Mouse (Mus musculus): Measurements from ENCODE around the gene Gm5089. TPM values are rescaled to one million over a fixed set of nuclear protein-coding genes. Genes with fewer than 3 reads are reported as not detected.

Gene Gm5089
- polyA plus RNA-seq, 1 experiment from 2014 or later = not detected

DNA sequence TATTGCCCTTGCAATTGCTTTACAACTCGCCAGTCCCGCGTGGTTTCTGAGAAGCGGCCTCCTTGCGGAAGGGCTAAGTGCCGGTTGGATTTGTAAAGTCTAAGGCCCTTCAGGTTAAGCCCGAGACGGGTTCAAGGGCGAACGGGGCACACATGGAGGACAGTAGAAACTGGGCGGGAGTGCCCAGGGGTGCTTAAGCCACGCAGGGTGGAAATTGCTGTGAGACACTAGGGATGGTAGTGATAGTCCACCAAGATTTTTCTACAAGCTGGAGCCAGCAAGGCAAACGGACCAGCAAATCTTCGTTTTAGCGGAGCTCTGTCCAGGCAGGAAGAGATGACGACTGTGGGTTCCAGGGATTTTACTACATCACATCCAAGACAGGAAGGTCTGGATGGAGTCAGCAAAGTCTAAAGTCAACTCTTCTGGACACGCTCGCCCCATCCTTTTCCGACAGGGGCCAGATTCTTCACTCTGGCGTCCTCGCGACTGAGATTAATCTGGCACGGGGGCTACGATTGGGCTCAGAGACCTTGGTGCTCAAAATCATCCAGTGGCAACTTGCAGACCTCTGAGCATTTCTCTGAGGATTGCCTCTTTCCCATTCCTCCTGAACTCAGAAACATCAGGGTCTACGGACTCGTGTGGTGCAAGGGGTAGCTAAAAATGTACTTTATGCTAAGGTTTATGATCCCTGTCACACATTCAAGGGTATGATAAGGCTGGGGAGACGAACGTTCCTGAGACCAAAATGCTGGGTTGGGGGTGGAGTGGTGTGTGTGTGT lies 18.2 kb upstream of the Gm5089 start:
- no peak for ATAC-seq
- no peak overlapping the region for H3K9ac ChIP-seq (replicated peaks; ENCODE audit: low read depth)
- 0 out of 2 replicates have a peak, but pooled peaks cover 7% of the 10 kb centered on the region for H3K4me1 ChIP-seq (ENCODE audit: insufficient read depth, low read depth, low read length)
- H3K36me3 ChIP-seq (ENCODE audit: insufficient read depth, low read length) = no peaks in the 10 kb centered on the region
- TF ChIP-seq CTCF (IDR thresholded peaks at IDR 0.05) (no peak), EP300 (IDR thresholded peaks at IDR 0.05) (no peak)
- H3K4me3 ChIP-seq (ENCODE audit: low read depth, low read length) = no peak overlapping the region
- peaks cover 98% of the 10 kb centered on the region for H3K27me3 ChIP-seq (replicated peaks; ENCODE audit: insufficient read depth, low read length)
- H3K27ac ChIP-seq (ENCODE audit: low read length) = no peak overlapping the region
- no peaks in the 10 kb centered on the region for H3K9me3 ChIP-seq (ENCODE audit: low read length)
- WGBS = 3% methylated on average over 28 of the region's 28 CpGs
- H3K4me2 ChIP-seq (replicated peaks; ENCODE audit: low read depth, low read length) = no peak overlapping the region
- DNase-seq (ENCODE audit: low spot score) = no peak

DNA sequence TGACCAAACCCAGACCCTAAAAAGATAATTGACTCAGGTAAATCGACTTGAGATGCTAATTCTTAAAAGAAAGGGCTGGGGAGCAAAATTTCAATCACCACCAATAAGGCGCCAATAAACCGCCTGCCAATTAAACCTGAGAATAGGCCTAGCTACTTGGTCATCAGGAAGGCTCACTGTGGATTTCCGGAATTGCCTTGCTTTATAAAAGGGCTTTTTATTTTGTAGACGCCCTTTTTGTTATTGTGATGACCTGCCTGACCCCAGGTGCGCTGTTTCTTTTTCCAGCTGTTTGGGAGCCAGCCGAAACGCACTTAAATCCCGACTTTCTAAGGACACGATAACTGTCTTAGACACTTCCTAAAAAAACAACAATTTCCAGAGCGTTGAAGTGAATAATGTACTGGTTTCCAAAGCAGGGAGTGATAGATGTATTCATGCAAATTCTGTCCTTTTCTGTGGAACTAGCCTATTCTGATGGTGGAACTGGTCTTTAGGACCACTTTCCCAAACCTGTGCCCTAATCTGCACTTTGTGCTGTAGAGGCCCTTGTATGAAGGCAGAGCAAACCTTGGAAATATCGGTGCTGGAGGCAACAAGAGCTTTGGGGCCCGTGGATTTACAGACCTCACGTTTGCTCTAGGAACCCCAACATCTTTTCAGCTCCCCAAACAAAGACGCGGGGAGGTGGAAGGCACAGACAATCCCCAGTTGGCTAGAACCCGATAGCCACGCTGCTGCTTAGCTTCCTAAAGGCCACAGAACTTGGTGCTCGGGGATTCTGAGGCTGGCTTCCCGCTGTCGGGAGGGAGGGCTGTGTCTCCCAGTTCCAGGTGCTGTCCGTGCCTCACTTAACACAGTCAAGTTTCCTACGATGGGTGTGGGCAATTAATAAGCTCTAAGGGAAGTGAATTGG lies 17.3 kb upstream of the Gm5089 start:
- no peak overlapping the region for H3K4me3 ChIP-seq (ENCODE audit: low read depth, low read length)
- WGBS = 7% methylated on average over 23 of the region's 23 CpGs
- H3K4me2 ChIP-seq (replicated peaks; ENCODE audit: low read depth, low read length) = no peak overlapping the region
- H3K27me3 ChIP-seq (replicated peaks; ENCODE audit: insufficient read depth, low read length) = peaks cover 98% of the 10 kb centered on the region
- H3K9me3 ChIP-seq (ENCODE audit: low read length) = no peaks in the 10 kb centered on the region
- DNase-seq (ENCODE audit: low spot score) (no peak), ATAC-seq (no peak)
- H3K36me3 ChIP-seq (ENCODE audit: insufficient read depth, low read length) = no peaks in the 10 kb centered on the region
- no peak for TF ChIP-seq CTCF (IDR thresholded peaks at IDR 0.05)
- TF ChIP-seq EP300 (IDR thresholded peaks at IDR 0.05) = no peak
- H3K27ac ChIP-seq (ENCODE audit: low read length) = no peak overlapping the region
- no peak overlapping the region for H3K9ac ChIP-seq (replicated peaks; ENCODE audit: low read depth)
- 0 out of 2 replicates have a peak, but pooled peaks cover 7% of the 10 kb centered on the region for H3K4me1 ChIP-seq (ENCODE audit: insufficient read depth, low read depth, low read length)

DNA sequence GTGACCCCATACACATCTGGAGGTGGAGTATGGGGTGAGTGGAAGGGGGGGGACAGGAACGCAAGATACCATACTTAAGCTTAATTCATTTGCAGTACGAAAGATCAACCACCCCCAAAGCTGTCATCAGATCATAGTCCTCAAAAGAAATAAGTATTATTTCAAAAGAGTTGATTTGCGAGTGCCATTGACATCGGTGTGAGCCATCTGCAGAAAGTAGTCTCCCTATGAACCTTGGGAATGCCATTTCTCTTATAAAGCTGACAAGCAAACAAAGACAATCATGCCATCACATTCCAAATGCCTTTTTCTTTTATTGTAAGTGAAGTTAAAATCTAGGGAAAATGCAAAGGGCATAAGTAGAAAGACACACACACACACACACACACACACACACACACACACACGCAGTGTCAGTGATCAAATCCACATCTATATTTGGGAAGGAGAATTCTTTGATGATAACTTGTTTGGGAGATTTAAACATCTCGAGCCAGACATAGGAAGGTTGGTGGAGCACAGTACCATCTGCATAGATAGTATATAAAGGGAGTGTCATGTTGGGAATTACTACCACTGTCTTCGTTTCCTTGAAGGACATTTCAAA lies 15.9 kb upstream of the Gm5089 start:
- Histone ChIP-seq H3K27ac (ENCODE audit: low read length) (no peak overlapping the region), H3K36me3 (ENCODE audit: insufficient read depth, low read length) (no peaks in the 10 kb centered on the region), H3K9ac (replicated peaks; ENCODE audit: low read depth) (no peak overlapping the region), H3K4me2 (replicated peaks; ENCODE audit: low read depth, low read length) (no peak overlapping the region), H3K9me3 (ENCODE audit: low read length) (no peaks in the 10 kb centered on the region), H3K4me3 (ENCODE audit: low read depth, low read length) (no peak overlapping the region), H3K27me3 (replicated peaks; ENCODE audit: insufficient read depth, low read length) (peaks cover 99% of the 10 kb centered on the region), H3K4me1 (ENCODE audit: insufficient read depth, low read depth, low read length) (0 out of 2 replicates have a peak, but pooled peaks cover 7% of the 10 kb centered on the region)
- WGBS = 57% methylated on average over 7 of the region's 7 CpGs
- no peak for DNase-seq (ENCODE audit: low spot score)
- no peak for ATAC-seq
- TF ChIP-seq CTCF (IDR thresholded peaks at IDR 0.05) = no peak

DNA sequence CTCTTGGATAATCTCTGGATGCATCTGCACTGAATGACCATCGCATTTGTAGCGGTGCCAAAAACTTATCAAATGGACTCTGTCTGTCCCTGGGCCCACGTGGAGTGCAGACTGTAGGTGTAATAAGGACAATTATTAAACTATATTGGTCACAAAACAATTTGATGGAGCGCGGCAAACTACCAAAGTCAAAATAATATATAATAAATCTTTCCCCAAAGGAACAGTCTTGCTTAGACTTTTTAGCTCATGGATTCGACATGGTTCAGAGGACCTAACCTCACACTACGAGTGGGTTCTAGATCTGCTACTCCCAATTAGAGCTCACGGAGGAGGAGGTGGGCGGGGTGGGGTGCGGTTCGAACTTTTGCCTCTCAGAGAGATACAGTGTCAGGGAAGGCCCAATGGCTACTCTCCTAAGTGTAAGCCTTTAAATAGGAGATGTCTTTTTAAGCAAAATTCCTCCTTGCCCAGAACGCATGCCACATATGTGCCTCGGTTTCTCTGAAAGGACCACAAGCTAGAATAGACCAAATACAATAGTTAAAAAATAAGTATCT lies 15.1 kb upstream of the Gm5089 start:
- Histone ChIP-seq H3K36me3 (ENCODE audit: insufficient read depth, low read length) (no peaks in the 10 kb centered on the region), H3K27me3 (replicated peaks; ENCODE audit: insufficient read depth, low read length) (peaks cover 95% of the 10 kb centered on the region), H3K9me3 (ENCODE audit: low read length) (no peaks in the 10 kb centered on the region), H3K27ac (ENCODE audit: low read length) (no peak overlapping the region), H3K4me3 (ENCODE audit: low read depth, low read length) (no peak overlapping the region), H3K4me1 (ENCODE audit: insufficient read depth, low read depth, low read length) (0 out of 2 replicates have a peak, but pooled peaks cover 7% of the 10 kb centered on the region), H3K4me2 (replicated peaks; ENCODE audit: low read depth, low read length) (no peak overlapping the region), H3K9ac (replicated peaks; ENCODE audit: low read depth) (no peak overlapping the region)
- ATAC-seq (no peak), DNase-seq (ENCODE audit: low spot score) (no peak)
- 22% methylated on average over 13 of the region's 13 CpGs for WGBS
- TF ChIP-seq CTCF (IDR thresholded peaks at IDR 0.05) (no peak), EP300 (IDR thresholded peaks at IDR 0.05) (no peak)

DNA sequence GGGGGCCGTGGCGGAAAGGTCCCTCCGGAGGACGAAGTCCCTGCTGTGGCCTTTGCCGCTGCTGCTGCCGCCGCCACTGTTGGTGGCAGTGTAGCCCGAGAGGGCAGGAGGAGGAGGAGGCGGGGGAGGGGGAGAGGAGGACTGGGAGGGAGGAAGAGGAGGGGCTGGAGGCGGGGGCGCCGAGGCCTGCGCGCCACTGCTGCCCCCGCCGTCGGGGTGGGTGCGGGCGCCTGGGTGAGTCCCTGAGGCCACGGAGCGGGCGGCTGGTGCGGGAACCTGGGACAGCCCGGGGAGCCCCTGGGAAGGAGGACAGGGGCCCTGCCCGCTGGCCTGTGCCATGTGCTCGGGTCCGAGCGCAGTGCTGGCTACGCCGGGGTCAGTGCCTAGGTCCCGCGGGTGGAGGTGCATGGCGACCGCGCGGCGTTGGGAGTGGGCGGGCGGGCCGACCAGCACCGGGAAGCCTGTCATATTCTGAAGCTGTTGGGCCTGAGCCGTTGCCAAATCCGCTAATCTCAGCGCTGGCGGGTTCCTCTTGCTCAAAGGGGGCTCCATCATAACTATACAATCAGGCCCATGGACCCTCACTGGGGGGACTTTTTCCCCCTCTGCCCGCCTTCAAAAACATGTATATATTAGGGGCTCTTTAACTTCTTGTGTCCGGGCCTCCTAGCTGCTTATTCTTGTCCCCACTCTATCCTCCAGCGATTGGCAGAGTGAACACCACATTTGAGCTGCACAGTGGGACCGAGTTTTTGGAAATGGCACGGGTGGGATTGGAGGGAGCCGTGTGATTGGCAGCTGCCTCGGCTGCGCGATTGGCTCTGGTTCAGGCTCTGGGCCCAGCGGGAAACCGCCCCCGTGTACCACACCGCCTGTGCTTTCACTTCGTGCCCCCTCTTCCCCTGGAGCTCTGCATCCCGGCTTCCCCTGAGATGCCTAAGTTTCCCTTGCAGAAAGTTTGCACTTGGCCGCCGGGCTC lies 14.1 kb upstream of the Gm5089 start, which contains the start of gene Zic5:
Gene Zic5, minus strand, starts transcription at position 915 of the 979 bp plus-strand sequence.
- TF ChIP-seq EP300 (IDR thresholded peaks at IDR 0.05) = no peak
- TF ChIP-seq CTCF (IDR thresholded peaks at IDR 0.05) = no peak
- H3K9ac ChIP-seq (replicated peaks; ENCODE audit: low read depth) = no peak within 1 kb of the TSS
- peak within 1 kb of the TSS; percentile 83 for H3K4me2 ChIP-seq (replicated peaks; ENCODE audit: low read depth, low read length)
- 0 out of 2 replicates have a peak, but pooled peaks cover 7% of the 10 kb centered on the region for H3K4me1 ChIP-seq (ENCODE audit: insufficient read depth, low read depth, low read length)
- peaks cover 91% of the 10 kb centered on the region for H3K27me3 ChIP-seq (replicated peaks; ENCODE audit: insufficient read depth, low read length)
- peak within 1 kb of the TSS; percentile 49 for H3K4me3 ChIP-seq (ENCODE audit: low read depth, low read length)
- H3K9me3 ChIP-seq (ENCODE audit: low read length) = no peaks in the 10 kb centered on the region
- H3K27ac ChIP-seq (ENCODE audit: low read length) = no peak within 1 kb of the TSS
- no peaks in the 10 kb centered on the region for H3K36me3 ChIP-seq (ENCODE audit: insufficient read depth, low read length)
- DNase-seq (ENCODE audit: low spot score) = no peak
- ATAC-seq = 0 out of 2 replicates have a peak, but pooled peaks have one; percentile 13
- WGBS = under 1% methylated on average over 48 of the region's 62 CpGs

All from lung, postnatal 0 days (tissue).